Mouse (Mus musculus) cortical plate, adult 2 months (tissue): ENCODE data around the gene Gatm.

Experiments used
- CTCF ChIP-seq: fragments of 200-500 bp; IDR thresholded peaks from 2 replicates; pipeline ENCODE4 v1.5.1; 2011; ENCODE audit warnings: mild to moderate bottlenecking, control low read depth, low read length; ENCODE audit not compliant: insufficient read depth; ENCODE audit errors: extremely low read depth
- POLR2A ChIP-seq: fragments of 200-500 bp; IDR thresholded peaks from 2 replicates; pipeline ENCODE4 v1.6.1; 2011; ENCODE audit warnings: mild to moderate bottlenecking, low read length, control low read depth; ENCODE audit not compliant: insufficient read depth; ENCODE audit errors: extremely low read depth

- TF ChIP-seq POLR2A (no peak), CTCF (peak; percentile 82)
These were observed 41.7 kb downstream of the Gatm start for GRCm38 (mm10) chr2:122569439-122569838.
